Mouse (Mus musculus): ENCODE results near the gene Asxl2.
"Not testable (repeated sequence)": the region's sequence is repeated elsewhere in the genome, so short reads cannot be mapped to it uniquely, and the experiment has no call there.

GRCm38 (mm10) chr12:3535446-3535845 is 108.8 kb downstream of the Asxl2 start:
- TF ChIP-seq GATA1 (IDR thresholded peaks at IDR 0.05; ENCODE audit: borderline replicate concordance, low read length); FLI1 (IDR thresholded peaks at IDR 0.05; ENCODE audit: low read length): not testable (repeated sequence)
